Mouse (Mus musculus): ENCODE measurements around the gene Ccdc93.

DNA sequence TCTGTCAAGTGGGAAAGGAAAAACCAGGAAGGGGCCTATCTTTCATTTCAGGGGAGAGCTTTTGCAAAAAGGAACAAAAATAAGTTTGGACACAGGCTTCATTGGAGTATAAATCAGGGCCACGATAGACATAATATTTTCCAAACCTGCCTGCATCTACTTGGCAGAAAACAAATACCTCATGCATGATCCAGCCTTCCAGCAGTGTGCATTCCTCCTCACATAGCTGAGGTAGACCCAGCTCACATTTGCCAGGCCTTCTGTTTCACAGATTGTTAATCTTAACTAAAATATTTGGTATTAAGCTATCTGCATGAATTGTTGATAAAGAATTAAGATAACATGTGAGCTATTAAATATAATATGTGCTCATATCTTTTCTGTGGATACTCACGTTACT is 37.7 kb upstream of the Ccdc93 start:
- no peak for TF ChIP-seq CTCF (IDR thresholded peaks at IDR 0.05)
- no peak for TF ChIP-seq EP300 (IDR thresholded peaks at IDR 0.05)
